Mouse (Mus musculus): ENCODE data around the gene Zfp423. TPM values are rescaled to one million over a fixed set of nuclear protein-coding genes. Genes with fewer than 3 reads are reported as not detected.

The Zfp423 gene
- total RNA-seq (2022): 10 to 100 TPM; 28.3 to 31.3 (median 30.2) TPM

- DNase-seq (ENCODE audit: low spot score in 2 of 2): no peak
Observed at GRCm38 (mm10) chr8:87959320-87959920, at the start of gene Zfp423. Gene Zfp423, minus strand, starts transcription at chr8:87959595.

- DNase-seq (ENCODE audit: low spot score in 2 of 2): no peak
Observed at GRCm38 (mm10) chr8:88006811-88007210, 47.4 kb upstream of the Zfp423 start.

GRCm38 (mm10) chr8:87984778-87985177 lies 25.4 kb upstream of the Zfp423 start:
- DNase-seq (ENCODE audit: low spot score in 2 of 2): no peak

- no peak for DNase-seq (ENCODE audit: low spot score in 2 of 2)
Observed at GRCm38 (mm10) chr8:87984032-87984431, 24.6 kb upstream of the Zfp423 start.

GRCm38 (mm10) chr8:87982936-87983335 lies 23.5 kb upstream of the Zfp423 start:
- no peak for DNase-seq (ENCODE audit: low spot score in 2 of 2)

GRCm38 (mm10) chr8:87975466-87975809 lies 16.0 kb upstream of the Zfp423 start:
- no peak for DNase-seq (ENCODE audit: low spot score in 2 of 2)

- no peak for DNase-seq (ENCODE audit: low spot score in 2 of 2)
Observed at GRCm38 (mm10) chr8:87974759-87975465, 15.5 kb upstream of the Zfp423 start.

- DNase-seq (ENCODE audit: low spot score in 2 of 2): no peak
Observed at GRCm38 (mm10) chr8:87974122-87974758, 14.8 kb upstream of the Zfp423 start.

- no peak for DNase-seq (ENCODE audit: low spot score in 2 of 2)
Observed at GRCm38 (mm10) chr8:87967866-87968620, 8.6 kb upstream of the Zfp423 start.

GRCm38 (mm10) chr8:87967057-87967820 lies 7.8 kb upstream of the Zfp423 start:
- no peak for DNase-seq (ENCODE audit: low spot score in 2 of 2)

GRCm38 (mm10) chr8:87962514-87963225 lies 3.3 kb upstream of the Zfp423 start:
- DNase-seq (ENCODE audit: low spot score in 2 of 2): no peak

GRCm38 (mm10) chr8:87961680-87962513 lies 2.5 kb upstream of the Zfp423 start:
- DNase-seq (ENCODE audit: low spot score in 2 of 2): peak in 1 of 2 experiments; percentile 36

GRCm38 (mm10) chr8:87961108-87961507 lies 1.7 kb upstream of the Zfp423 start:
- peak in 1 of 2 experiments; percentile 30 for DNase-seq (ENCODE audit: low spot score in 2 of 2)

- peak; percentile 65 to 68 for DNase-seq (ENCODE audit: low spot score in 2 of 2)
Observed at GRCm38 (mm10) chr8:87960061-87960749, 810 bp upstream of the Zfp423 start.

- peak in 1 of 2 experiments; percentile 30 for DNase-seq (ENCODE audit: low spot score in 2 of 2)
Observed at GRCm38 (mm10) chr8:87958451-87959319, 710 bp downstream of the Zfp423 start.

- no peak for DNase-seq (ENCODE audit: low spot score in 2 of 2)
Observed at GRCm38 (mm10) chr8:87957871-87958450, 1.4 kb downstream of the Zfp423 start.

GRCm38 (mm10) chr8:87956001-87956400 lies 3.4 kb downstream of the Zfp423 start:
- DNase-seq (ENCODE audit: low spot score in 2 of 2): no peak

- no peak for DNase-seq (ENCODE audit: low spot score in 2 of 2)
Observed at GRCm38 (mm10) chr8:87953473-87953872, 5.9 kb downstream of the Zfp423 start.
